Mouse (Mus musculus) liver, embryonic 16.5 days (tissue): Measurements from ENCODE around the gene Dnah8. TPM values are rescaled to one million over a fixed set of nuclear protein-coding genes. Genes with fewer than 3 reads are reported as not detected.

Source experiments
- ATAC-seq: fragments of 200-750 bp; cut with Nextera tagmentation; 2 replicates; pipeline ENCODE4 v1.8.0; 2017; ENCODE audit warnings: low read depth, mild to moderate bottlenecking, moderate number of reproducible peaks, moderate library complexity
- H3K27ac ChIP-seq: fragments of 300-500 bp; sonication (generic); 2 replicates; pipeline ENCODE4 v1.5.1; 2014; ENCODE audit warnings: mild to moderate bottlenecking, low read length
- H3K27me3 ChIP-seq: fragments of 300-500 bp; sonication (generic); 2 replicates; pipeline ENCODE4 v1.6.1; 2014; ENCODE audit warnings: low read depth, low read length, mixed read lengths; ENCODE audit not compliant: control insufficient read depth, insufficient read depth
- H3K36me3 ChIP-seq: fragments of 300-500 bp; sonication (generic); 2 replicates; pipeline ENCODE4 v1.6.1; 2014; ENCODE audit warnings: mild to moderate bottlenecking; ENCODE audit not compliant: control insufficient read depth, insufficient read depth
- H3K4me1 ChIP-seq: fragments of 300-500 bp; sonication (generic); 2 replicates; pipeline ENCODE4 v1.6.1; 2014; ENCODE audit warnings: low read depth, low read length, mixed read lengths; ENCODE audit not compliant: control insufficient read depth
- H3K4me2 ChIP-seq: fragments of 300-500 bp; sonication (generic); 2 replicates; pipeline ENCODE4 v1.6.1; 2014; ENCODE audit warnings: low read depth, low read length, mixed read lengths
- H3K4me3 ChIP-seq: fragments of 300-500 bp; sonication (generic); 2 replicates; pipeline ENCODE4 v1.5.1; 2014; ENCODE audit warnings: low read depth, mild to moderate bottlenecking, low read length
- H3K9ac ChIP-seq: fragments of 300-500 bp; sonication (generic); 2 replicates; pipeline ENCODE4 v1.6.1; 2014; ENCODE audit warnings: low read depth, low read length
- H3K9me3 ChIP-seq: fragments of 300-500 bp; sonication (generic); replicated peaks from 2 replicates; pipeline ENCODE4 v1.6.1; 2016; ENCODE audit warnings: low read length; ENCODE audit not compliant: control insufficient read depth
- WGBS: fragments of 180-500 bp; shearing (Covaris S2); extraction: QIAGEN DNeasy Blood & Tissue Kit; methylation state at CpG from one replicate; pipeline ENCODE4 v1.1.7; 2014; ENCODE audit not compliant: insufficient replicate concordance; 5-methylcytosine and 5-hydroxymethylcytosine counted together
- polyA plus RNA-seq: library from polyadenylated mRNA; unstranded; fragments of >200 nt; fragmentation: Nextera tagmentation; extraction: Ambion mirVana; gene quantifications from 2 replicates; pipeline ENCODE4 v1.2.1, GENCODE M21; 2015

The Dnah8 gene
- polyA plus RNA-seq, 1 experiment from 2014 or later, result 0.99 TPM

- Histone ChIP-seq H3K9ac (no peak overlapping the region), H3K4me3 (no peak overlapping the region), H3K36me3 (no peaks in the 10 kb centered on the region), H3K4me1 (no peaks in the 10 kb centered on the region), H3K27me3 (no peaks in the 10 kb centered on the region), H3K27ac (no peak overlapping the region), H3K4me2 (no peak overlapping the region), H3K9me3 (no peaks in the 10 kb centered on the region)
- no peak for ATAC-seq
- WGBS, result 66% methylated on average over 3 of the region's 3 CpGs
These were observed 115.6 kb downstream of the Dnah8 start for GRCm38 (mm10) chr17:30739769-30740168.

GRCm38 (mm10) chr17:30743947-30744346 is 119.8 kb downstream of the Dnah8 start:
- ATAC-seq, result no peak
- no peaks in the 10 kb centered on the region for H3K36me3 ChIP-seq
- no peak overlapping the region for H3K4me2 ChIP-seq
- 54% methylated on average over 3 of the region's 3 CpGs for WGBS
- H3K27me3 ChIP-seq, result no peaks in the 10 kb centered on the region
- H3K27ac ChIP-seq, result no peak overlapping the region
- H3K4me3 ChIP-seq, result no peak overlapping the region
- no peaks in the 10 kb centered on the region for H3K9me3 ChIP-seq
- H3K9ac ChIP-seq, result no peak overlapping the region
- no peaks in the 10 kb centered on the region for H3K4me1 ChIP-seq

- H3K36me3 ChIP-seq, result no peaks in the 10 kb centered on the region
- WGBS, result 58% methylated on average over 29 of the region's 29 CpGs
- no peak for ATAC-seq
- no peaks in the 10 kb centered on the region for H3K9me3 ChIP-seq
- no peak overlapping the region for H3K4me2 ChIP-seq
- H3K4me1 ChIP-seq, result no peaks in the 10 kb centered on the region
- H3K9ac ChIP-seq, result no peak overlapping the region
- H3K27me3 ChIP-seq, result no peaks in the 10 kb centered on the region
- H3K4me3 ChIP-seq, result no peak overlapping the region
- no peak overlapping the region for H3K27ac ChIP-seq
These were observed 122.2 kb downstream of the Dnah8 start for GRCm38 (mm10) chr17:30746056-30747024.

- Histone ChIP-seq H3K36me3 (no peaks in the 10 kb centered on the region), H3K4me1 (no peaks in the 10 kb centered on the region), H3K4me2 (no peak overlapping the region), H3K9me3 (no peaks in the 10 kb centered on the region), H3K4me3 (no peak overlapping the region), H3K27ac (no peak overlapping the region), H3K27me3 (no peaks in the 10 kb centered on the region), H3K9ac (no peak overlapping the region)
- ATAC-seq, result no peak
- 69% methylated on average over 12 of the region's 12 CpGs for WGBS
These were observed 125.2 kb downstream of the Dnah8 start for GRCm38 (mm10) chr17:30749391-30749790.

- no peak for ATAC-seq
- no peak overlapping the region for H3K9ac ChIP-seq
- no peaks in the 10 kb centered on the region for H3K36me3 ChIP-seq
- H3K4me1 ChIP-seq, result no peaks in the 10 kb centered on the region
- H3K27me3 ChIP-seq, result no peaks in the 10 kb centered on the region
- no peak overlapping the region for H3K4me3 ChIP-seq
- WGBS, result 49% methylated on average over 6 of the region's 6 CpGs
- H3K9me3 ChIP-seq, result no peaks in the 10 kb centered on the region
- no peak overlapping the region for H3K27ac ChIP-seq
- H3K4me2 ChIP-seq, result no peak overlapping the region
These were observed 126.1 kb downstream of the Dnah8 start for GRCm38 (mm10) chr17:30750269-30750668.

- no peak overlapping the region for H3K4me3 ChIP-seq
- ATAC-seq, result no peak
- H3K27me3 ChIP-seq, result no peaks in the 10 kb centered on the region
- H3K27ac ChIP-seq, result no peak overlapping the region
- no peaks in the 10 kb centered on the region for H3K4me1 ChIP-seq
- no peak overlapping the region for H3K4me2 ChIP-seq
- WGBS, result 72% methylated on average over 12 of the region's 12 CpGs
- H3K9me3 ChIP-seq, result no peaks in the 10 kb centered on the region
- no peak overlapping the region for H3K9ac ChIP-seq
- no peaks in the 10 kb centered on the region for H3K36me3 ChIP-seq
These were observed 128.2 kb downstream of the Dnah8 start for GRCm38 (mm10) chr17:30752370-30752818.

- ATAC-seq, result no peak
- Histone ChIP-seq H3K27ac (no peak overlapping the region), H3K9ac (no peak overlapping the region), H3K4me1 (no peaks in the 10 kb centered on the region), H3K4me3 (no peak overlapping the region), H3K4me2 (no peak overlapping the region), H3K9me3 (no peaks in the 10 kb centered on the region), H3K27me3 (no peaks in the 10 kb centered on the region), H3K36me3 (no peaks in the 10 kb centered on the region)
- WGBS, result 67% methylated on average over 6 of the region's 6 CpGs
These were observed 129.0 kb downstream of the Dnah8 start for GRCm38 (mm10) chr17:30753201-30753600.

- WGBS, result 85% methylated on average over 5 of the region's 5 CpGs
- H3K27ac ChIP-seq, result no peak overlapping the region
- H3K36me3 ChIP-seq, result no peaks in the 10 kb centered on the region
- no peak overlapping the region for H3K9ac ChIP-seq
- no peaks in the 10 kb centered on the region for H3K4me1 ChIP-seq
- H3K27me3 ChIP-seq, result no peaks in the 10 kb centered on the region
- no peaks in the 10 kb centered on the region for H3K9me3 ChIP-seq
- no peak overlapping the region for H3K4me3 ChIP-seq
- no peak overlapping the region for H3K4me2 ChIP-seq
- no peak for ATAC-seq
These were observed 132.6 kb downstream of the Dnah8 start for GRCm38 (mm10) chr17:30756771-30757170.

- WGBS, result 78% methylated on average over 4 of the region's 4 CpGs
- Histone ChIP-seq H3K27me3 (no peaks in the 10 kb centered on the region), H3K9me3 (no peaks in the 10 kb centered on the region), H3K9ac (no peak overlapping the region), H3K4me3 (no peak overlapping the region), H3K4me1 (no peaks in the 10 kb centered on the region), H3K27ac (no peak overlapping the region), H3K4me2 (no peak overlapping the region), H3K36me3 (no peaks in the 10 kb centered on the region)
- no peak for ATAC-seq
These were observed 136.2 kb downstream of the Dnah8 start for GRCm38 (mm10) chr17:30760307-30760706.
